ENCODE assay signal across 25 mouse cellular contexts in the genomic region with DNA sequence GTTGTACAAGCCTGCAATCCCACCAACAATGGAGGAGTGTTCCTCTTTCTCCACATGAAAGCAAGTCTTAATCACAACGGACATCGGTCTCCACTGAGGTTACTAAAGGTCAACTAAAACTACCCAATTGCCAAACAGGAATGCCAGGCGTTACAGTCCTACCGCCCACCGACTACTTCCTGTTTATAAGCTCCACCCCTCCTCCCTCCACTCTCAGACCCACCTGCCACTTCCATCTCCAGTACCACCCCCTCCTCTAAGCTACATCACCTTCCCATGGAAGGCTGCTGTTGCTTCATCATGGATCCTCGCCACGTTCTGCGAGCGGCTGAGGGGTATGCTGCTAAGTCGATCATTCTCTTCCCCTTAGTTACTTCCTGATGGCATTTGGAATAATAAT. TPM values are rescaled to one million over a fixed set of nuclear protein-coding genes. Genes with fewer than 3 reads are reported as not detected.
DNase-seq lines count a peak whose midpoint lies in the region; ATAC-seq lines count a peak whose summit lies in the region.
"Had no signal": no experiment of that assay in that cellular context is flagged by ENCODE, and none has a peak within 500 bp of the region (broad histone marks: within the 10 kb centered on the region; RNA-seq: fewer than 3 reads in every experiment).

No protein-coding gene starts in this region.

- DNase-seq in lung, postnatal 36 days = peak; percentile 30
- no peak for DNase-seq in lung, postnatal 4 days
- peak; percentile 40 to 55 for DNase-seq in monocyte, adult 2 months (ENCODE audit: low read depth in 1 of 2, low spot score in 2 of 2)
- DNase-seq in left cerebral cortex, postnatal 14 days (ENCODE audit: low spot score in 2 of 2) = no peak
- DNase-seq in gastrocnemius, adult 8-10 months (ENCODE audit: low spot score in 2 of 2) = no peak
- no peak for DNase-seq in urinary bladder, postnatal 14 days (ENCODE audit: low spot score)
- DNase-seq: adrenal gland, postnatal 25 days; cerebellum, adult 18-20 months; cerebellum, postnatal 25 days; gastrocnemius, adult 2 months; kidney, adult 2 months; kidney, postnatal 36 days; liver, embryonic 13.5 days; lung, adult 2 months; lung, postnatal 10 days; right cerebral cortex, adult 18-20 months; right cerebral cortex, postnatal 4 days; thymus, adult 18-20 months; thymus, postnatal 25 days had no signal

- peak; percentile 36; the same call in 1 of the 2 replicates for ATAC-seq in common myeloid progenitor, adult 5-6 weeks (replicated peaks; ENCODE audit: low read depth, poor library complexity, severe bottlenecking)
- ATAC-seq: forebrain, embryonic 15.5 days; hindbrain, postnatal 0 days; intestine, embryonic 15.5 days; midbrain, embryonic 13.5 days had no signal

- intact Hi-C loops in left cerebral cortex, postnatal 14 days (cut with DNase I) = no loop called here

RNA-seq across cellular contexts. Expression of a gene that starts 15.2 kb away (rescaled TPM):
- 0.87 and 1.0 TPM in 2 replicates for total RNA-seq in common myeloid progenitor, adult 5-6 weeks (2017)
- total RNA-seq in left cerebral cortex, postnatal 14 days (2021) = 1 to 10 TPM; 3.5 to 4.1 TPM
- 1 to 10 TPM; 1.0 to 2.3 (median 2.1) TPM for total RNA-seq in gastrocnemius, adult 8-10 months (2022)
- total RNA-seq: megakaryocyte-erythroid progenitor cell, adult 5-6 weeks had no signal

Comparison
In these comparisons a context has a peak if more than half of its experiments do, and no peak if none do; other contexts are left out.
1. DNase-seq: peak in lung, postnatal 36 days (single experiment) and monocyte, adult 2 months (2 of 2); none in lung, postnatal 4 days (0 of 2), left cerebral cortex, postnatal 14 days (0 of 2), gastrocnemius, adult 8-10 months (0 of 2) and urinary bladder, postnatal 14 days (single experiment).